Mouse (Mus musculus) 416B (cell line): ENCODE measurements around the gene Slc39a11.
A peak's percentile ranks its signal among the peaks of the same experiment; 100 is the strongest.

ENCODE experiments used
- DNase-seq: peaks from one replicate; pipeline ENCODE4 v3.0.0; 2011; ENCODE audit warnings: low read depth

Gene Slc39a11

DNA sequence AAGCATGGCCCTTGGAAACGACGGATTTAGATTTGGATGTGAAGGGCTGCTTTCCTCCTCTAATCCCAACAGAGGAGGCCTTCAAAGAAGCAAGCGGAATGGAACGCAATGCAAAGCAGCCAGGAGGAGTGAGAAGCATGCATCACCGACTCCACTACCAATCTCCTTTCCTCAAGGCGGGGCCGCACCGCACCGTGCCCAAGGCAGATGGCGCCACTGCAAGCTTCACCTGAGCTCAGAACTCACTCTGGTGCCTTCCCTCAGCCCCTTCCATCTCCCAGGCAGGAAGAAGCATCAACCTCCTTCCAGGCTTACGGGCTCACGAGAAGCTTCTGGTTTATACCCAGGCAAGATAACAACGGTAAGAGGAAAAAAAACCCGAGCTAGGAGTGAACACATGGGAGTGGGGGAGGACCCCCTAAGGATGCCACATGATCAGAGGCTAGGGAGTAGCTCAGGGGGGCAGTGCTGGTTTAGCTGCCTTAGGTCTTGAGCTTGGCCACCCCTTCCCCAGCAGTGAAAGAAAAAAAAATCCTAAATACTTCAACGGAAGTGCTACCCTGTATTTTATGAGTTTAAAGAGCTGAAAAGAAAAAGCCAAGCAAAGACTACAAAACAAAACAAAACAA, 191.2 kb downstream of the Slc39a11 start:
- peak; percentile 9 for DNase-seq

- DNase-seq = no peak
Observed at GRCm38 (mm10) chr11:113452861-113453568, 196.9 kb downstream of the Slc39a11 start.

DNA sequence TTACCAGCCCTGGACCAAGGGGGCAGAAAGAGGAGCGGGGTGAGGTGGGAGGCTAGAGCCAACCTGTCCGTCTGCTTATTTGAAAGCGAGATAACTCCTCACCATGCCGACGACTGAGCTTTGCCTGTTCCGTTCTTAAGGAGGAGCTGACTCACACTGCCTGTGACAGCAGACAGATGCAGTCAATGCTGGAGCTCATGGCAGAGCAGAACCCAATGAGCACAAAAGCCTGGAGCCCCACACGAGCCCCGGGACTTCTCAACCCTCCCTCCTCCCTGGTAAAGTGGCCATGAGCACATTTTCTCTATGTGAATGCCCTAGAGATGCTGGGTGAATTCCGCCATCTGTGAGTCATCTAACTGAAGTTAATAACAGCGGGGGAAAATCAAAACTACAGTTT, 198.6 kb downstream of the Slc39a11 start:
- no peak for DNase-seq

GRCm38 (mm10) chr11:113450665-113451064, 199.2 kb downstream of the Slc39a11 start:
- no peak for DNase-seq

GRCm38 (mm10) chr11:113450028-113450427, 199.9 kb downstream of the Slc39a11 start:
- DNase-seq = no peak

GRCm38 (mm10) chr11:113442036-113442435, 207.8 kb downstream of the Slc39a11 start:
- no peak for DNase-seq

DNA sequence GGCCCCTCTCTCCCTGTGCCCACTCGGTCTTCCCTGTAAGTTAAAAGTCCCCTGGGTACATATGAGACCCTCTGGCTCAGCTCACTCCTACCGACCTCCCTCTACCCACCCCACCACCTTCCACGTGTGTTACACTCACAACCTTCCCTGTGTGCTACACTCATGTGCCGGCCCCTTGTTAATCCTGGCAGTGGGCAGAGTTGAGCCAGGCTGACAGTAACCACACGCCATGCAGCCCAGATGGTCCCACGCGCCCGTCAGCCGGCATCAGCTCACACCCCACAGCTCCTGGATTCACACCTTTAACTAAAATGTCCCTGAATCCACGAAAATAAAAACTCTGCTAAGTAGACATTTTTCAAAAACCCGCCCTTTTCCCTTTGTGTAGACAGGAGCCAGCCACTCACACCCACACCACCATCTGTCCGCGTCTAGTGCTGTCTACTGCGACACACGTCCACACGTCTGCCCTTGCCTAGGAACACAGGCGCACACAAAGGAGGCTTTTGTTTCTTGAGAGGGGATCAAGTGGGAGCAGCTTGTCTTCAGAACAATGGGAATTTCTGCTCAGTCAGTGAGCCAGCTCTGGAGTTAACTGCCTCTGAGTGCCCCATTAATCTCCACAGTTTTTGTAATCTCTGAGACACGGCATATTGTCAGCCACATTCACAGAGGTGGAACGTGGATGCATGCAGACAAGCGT, 210.4 kb downstream of the Slc39a11 start:
- DNase-seq = no peak

- DNase-seq = no peak
Observed at GRCm38 (mm10) chr11:113438915-113439314, 211.0 kb downstream of the Slc39a11 start.

- peak; percentile 44 for DNase-seq
Observed at GRCm38 (mm10) chr11:113437357-113437756, 212.5 kb downstream of the Slc39a11 start.

DNA sequence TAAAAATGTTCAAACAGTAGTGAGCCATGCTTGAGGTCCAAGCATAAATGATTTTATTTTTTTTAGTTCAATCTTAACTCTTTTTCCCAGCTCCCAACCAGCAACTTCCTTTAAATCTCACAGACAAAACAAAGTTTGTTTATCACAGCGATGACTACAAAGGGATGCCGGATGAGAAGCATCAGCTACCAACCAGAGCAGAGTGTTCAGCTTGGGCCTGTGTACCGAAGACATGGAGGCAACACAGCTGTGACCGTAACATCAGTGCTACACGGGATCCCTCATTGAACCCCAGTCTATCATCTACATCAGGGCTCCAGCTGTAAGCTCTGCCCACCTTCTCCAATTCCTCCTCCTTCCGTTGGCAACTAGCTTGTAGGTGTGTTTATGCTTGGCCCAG, 213.6 kb downstream of the Slc39a11 start:
- no peak for DNase-seq

DNA sequence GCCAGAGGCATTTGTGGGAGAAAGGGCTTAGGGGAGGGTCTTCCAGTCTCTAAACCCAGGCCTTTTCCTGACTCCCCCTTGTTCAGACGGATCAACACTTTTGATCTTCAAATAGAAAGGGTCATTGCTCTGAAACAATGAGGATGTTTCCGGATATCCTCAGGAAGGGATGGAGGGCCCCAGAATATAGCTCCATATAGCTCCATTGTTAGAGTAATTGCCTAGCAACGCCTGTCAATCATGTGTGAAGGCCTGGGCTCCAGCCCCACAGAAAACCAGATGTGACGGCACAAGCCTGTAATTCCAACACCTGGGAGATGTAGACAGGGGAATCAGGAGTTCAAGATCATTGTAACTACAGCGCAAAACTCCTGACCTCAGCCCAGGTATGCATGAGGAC, 214.2 kb downstream of the Slc39a11 start:
- DNase-seq = no peak

- no peak for DNase-seq
Observed at GRCm38 (mm10) chr11:113431161-113431560, 218.7 kb downstream of the Slc39a11 start.

DNA sequence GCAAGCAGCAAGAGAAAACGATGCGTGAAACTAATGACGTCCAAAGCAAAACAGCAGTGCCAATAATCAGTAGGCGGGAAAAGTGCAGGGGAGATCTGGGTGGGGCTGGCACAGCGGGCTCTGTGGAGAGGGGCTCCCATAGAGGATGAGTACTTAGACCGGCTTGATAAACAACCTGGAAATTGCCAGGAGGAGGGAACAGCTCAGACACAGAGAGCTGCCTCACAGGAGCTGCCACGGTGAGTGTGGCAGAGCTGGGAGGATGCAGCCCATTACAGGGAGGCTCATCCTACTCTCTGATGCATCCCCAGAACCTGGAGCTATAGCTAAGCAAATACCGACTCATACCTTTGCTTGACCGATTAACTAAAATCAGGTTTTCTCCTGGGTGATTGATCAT, 224.0 kb downstream of the Slc39a11 start:
- no peak for DNase-seq

DNA sequence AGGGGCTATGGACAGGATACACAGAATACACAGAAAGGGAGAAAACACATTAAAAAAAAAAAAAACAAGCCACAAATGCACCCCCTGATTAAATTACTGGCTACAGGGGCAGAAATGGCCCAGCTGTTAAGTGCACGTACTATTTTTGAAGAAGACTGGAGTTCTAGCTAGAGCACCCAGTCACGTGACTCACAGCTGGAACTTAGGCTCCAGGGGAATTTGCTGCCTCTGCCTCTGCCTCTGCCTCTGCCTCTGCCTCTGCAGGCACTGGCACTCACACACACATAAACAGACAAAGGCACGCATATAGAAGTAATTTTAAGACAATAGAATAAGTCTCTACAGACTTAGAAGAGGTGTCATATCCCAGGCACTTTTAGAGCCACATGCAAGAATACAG, 224.4 kb downstream of the Slc39a11 start:
- no peak for DNase-seq

DNA sequence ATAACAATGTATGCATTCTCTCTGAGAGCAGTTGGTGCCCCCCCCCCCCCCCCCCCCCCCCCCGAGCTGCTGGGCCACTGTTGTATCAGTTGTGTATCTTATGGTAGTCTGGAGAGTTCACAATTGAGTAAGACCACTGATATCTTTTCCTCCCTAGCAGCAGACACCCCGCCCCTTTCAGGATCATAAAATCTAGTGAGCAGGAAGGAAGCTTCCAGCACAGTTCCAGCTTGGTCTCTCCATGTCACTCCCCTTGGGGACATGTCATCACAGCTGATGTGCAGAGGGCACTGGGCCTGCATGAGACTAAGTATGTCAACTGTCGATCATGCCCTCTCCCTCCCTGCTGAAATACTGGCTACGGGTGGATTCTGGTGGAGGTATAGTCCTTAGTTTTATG, 225.1 kb downstream of the Slc39a11 start:
- no peak for DNase-seq

- peak; percentile 10 for DNase-seq
Observed at GRCm38 (mm10) chr11:113422598-113422997, 227.3 kb downstream of the Slc39a11 start.

DNA sequence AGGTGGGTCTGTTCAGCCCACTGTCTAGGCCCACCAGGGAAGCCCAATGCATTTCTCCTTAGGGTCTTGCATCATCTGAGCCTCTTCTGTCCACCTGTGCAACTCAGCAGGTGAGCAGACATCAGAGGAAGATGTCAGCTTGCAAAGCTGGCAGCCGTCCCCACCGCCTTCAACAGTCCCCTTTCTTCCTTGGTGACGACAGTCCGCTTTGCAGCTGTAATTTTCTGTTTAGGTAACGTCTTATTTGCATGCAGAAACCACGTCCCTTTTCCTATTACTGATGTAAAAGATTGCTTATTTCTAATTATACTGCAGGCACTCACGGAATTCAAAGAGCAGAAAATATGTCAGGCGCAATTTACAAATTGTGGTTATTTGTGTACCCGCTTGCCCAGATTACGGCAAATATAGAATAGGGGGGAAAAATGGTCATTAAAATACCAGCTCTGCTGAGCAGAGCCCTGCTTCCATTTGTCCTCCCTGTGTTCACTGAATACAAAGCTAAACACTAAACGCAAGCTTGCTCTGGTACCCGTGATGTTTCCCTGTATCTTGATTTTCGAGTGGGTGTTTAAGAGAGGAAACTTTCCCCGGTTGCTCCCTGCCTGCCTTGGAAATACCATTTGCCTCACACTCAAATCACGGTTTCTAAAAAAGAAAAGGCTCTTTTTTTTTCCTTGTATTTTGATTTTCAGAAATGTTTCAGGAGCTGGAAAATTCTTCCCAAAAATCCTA, 230.8 kb downstream of the Slc39a11 start:
- no peak for DNase-seq

DNA sequence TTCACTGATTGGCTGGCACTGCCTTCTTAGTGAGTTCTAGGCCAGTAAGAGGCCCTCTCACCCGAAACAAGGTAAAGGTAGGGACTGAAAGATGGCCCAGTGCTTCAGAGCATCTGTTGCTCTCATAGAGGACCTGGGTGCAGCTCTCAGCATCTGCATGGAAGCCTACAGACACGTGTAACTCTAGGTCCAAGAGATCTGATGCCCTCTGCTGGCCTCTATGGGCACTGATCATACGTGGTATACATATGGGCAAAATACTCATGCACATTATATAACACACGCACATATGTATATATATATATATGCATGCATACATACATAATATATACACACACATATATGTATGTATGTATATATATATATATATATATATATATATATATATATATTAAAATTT, 231.9 kb downstream of the Slc39a11 start:
- DNase-seq = peak; percentile 11

DNA sequence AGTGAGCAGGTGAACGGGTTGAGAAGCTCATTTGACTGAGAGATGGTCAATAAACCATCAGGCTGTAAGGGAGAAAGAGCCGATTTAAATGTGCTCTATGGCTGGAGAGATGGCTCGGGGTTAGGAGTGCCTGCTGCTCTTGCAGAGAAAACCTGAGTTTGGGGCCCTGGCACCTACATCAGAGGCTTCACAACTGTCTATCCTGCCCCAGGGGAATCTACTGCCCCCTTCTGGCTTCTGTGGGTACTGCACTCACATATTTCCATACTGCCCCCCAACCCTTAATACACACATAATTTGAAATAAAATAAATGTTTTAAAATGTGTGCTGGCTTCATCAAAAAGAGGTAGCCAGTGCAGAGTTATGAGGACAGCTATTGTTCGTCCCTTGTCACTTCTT, 237.3 kb downstream of the Slc39a11 start:
- no peak for DNase-seq

GRCm38 (mm10) chr11:113411798-113412197, 238.1 kb downstream of the Slc39a11 start:
- DNase-seq = no peak

DNA sequence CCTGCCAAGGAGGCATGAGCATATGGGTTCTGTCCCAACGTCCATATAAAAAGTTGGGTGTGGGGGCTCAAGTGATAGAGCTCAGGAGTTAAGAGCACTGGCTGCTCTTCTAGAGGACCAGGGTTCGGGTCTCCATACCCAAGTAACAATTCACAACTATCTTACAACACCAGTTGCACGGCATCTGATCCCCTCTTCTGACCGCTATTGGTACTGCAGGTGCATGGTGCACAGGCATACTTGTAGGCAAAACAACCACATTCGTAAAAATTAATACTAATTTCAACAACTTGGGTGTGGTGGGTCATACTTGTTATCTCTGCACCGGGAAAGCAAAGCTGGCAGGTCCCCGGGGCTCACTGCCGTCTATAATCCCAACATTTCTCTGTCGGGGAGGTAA, 240.8 kb downstream of the Slc39a11 start:
- peak; percentile 18 for DNase-seq

- no peak for DNase-seq
Observed at GRCm38 (mm10) chr11:113407474-113407873, 242.4 kb downstream of the Slc39a11 start.

DNA sequence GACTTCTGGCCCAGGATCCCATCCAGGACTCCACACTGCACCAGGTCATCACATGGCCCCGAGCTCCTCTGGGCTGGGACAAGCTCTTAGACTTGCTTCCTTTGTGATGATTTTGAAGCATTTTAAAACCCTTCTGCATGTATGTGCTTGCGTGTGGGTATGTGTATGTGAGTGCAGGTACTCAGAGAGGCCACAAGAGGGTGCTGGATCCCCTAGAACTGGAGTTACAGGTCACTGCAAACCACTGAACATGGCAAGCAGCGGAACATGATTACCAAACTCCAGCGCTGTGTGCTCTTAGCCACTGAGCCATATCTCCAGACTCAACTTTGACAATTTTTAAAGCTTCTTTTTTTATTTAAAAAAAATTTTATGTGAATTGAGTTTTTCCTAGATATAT, 249.0 kb downstream of the Slc39a11 start:
- DNase-seq = peak; percentile 29
